Mouse (Mus musculus): Measurements from ENCODE around the gene Chst15. TPM values are rescaled to one million over a fixed set of nuclear protein-coding genes. Genes with fewer than 3 reads are reported as not detected.

Gene Chst15
- total RNA-seq, 4 experiments from 2014 or later, result 1.4 to 2.6 (median 1.8) TPM

- DNase-seq (ENCODE audit: low spot score in 2 of 2), result peak in 1 of 2 experiments; percentile 11
These were observed 14.4 kb downstream of the Chst15 start for GRCm38 (mm10) chr7:132302508-132303241.

- DNase-seq (ENCODE audit: low spot score in 2 of 2), result no peak
These were observed 17.3 kb downstream of the Chst15 start for GRCm38 (mm10) chr7:132299661-132300210.

GRCm38 (mm10) chr7:132298412-132298990, 18.5 kb downstream of the Chst15 start:
- no peak for DNase-seq (ENCODE audit: low spot score in 2 of 2)

GRCm38 (mm10) chr7:132296661-132297443, 20.2 kb downstream of the Chst15 start:
- no peak for DNase-seq (ENCODE audit: low spot score in 2 of 2)

- no peak for DNase-seq (ENCODE audit: low spot score in 2 of 2)
These were observed 20.9 kb downstream of the Chst15 start for GRCm38 (mm10) chr7:132296132-132296531.

- no peak for DNase-seq (ENCODE audit: low spot score in 2 of 2)
These were observed 29.7 kb downstream of the Chst15 start for GRCm38 (mm10) chr7:132287340-132287664.

GRCm38 (mm10) chr7:132286630-132287339, 30.2 kb downstream of the Chst15 start:
- DNase-seq (ENCODE audit: low spot score in 2 of 2), result no peak

GRCm38 (mm10) chr7:132284795-132285194, 32.2 kb downstream of the Chst15 start:
- DNase-seq (ENCODE audit: low spot score in 2 of 2), result no peak

GRCm38 (mm10) chr7:132284048-132284737, 32.8 kb downstream of the Chst15 start:
- DNase-seq (ENCODE audit: low spot score in 2 of 2), result no peak

GRCm38 (mm10) chr7:132282576-132282975, 34.5 kb downstream of the Chst15 start:
- no peak for DNase-seq (ENCODE audit: low spot score in 2 of 2)

GRCm38 (mm10) chr7:132282161-132282560, 34.9 kb downstream of the Chst15 start:
- DNase-seq (ENCODE audit: low spot score in 2 of 2), result no peak

- DNase-seq (ENCODE audit: low spot score in 2 of 2), result no peak
These were observed 35.3 kb downstream of the Chst15 start for GRCm38 (mm10) chr7:132281753-132282152.

GRCm38 (mm10) chr7:132278658-132279057, 38.4 kb downstream of the Chst15 start:
- DNase-seq (ENCODE audit: low spot score in 2 of 2), result no peak

GRCm38 (mm10) chr7:132276287-132276686, 40.7 kb downstream of the Chst15 start:
- DNase-seq (ENCODE audit: low spot score in 2 of 2), result no peak

- no peak for DNase-seq (ENCODE audit: low spot score in 2 of 2)
These were observed 43.1 kb downstream of the Chst15 start for GRCm38 (mm10) chr7:132273741-132274513.

GRCm38 (mm10) chr7:132272984-132273383, 44.0 kb downstream of the Chst15 start:
- no peak for DNase-seq (ENCODE audit: low spot score in 2 of 2)

GRCm38 (mm10) chr7:132270364-132270763, 46.7 kb downstream of the Chst15 start:
- DNase-seq (ENCODE audit: low spot score in 2 of 2), result no peak

GRCm38 (mm10) chr7:132269661-132270060, 47.4 kb downstream of the Chst15 start:
- no peak for DNase-seq (ENCODE audit: low spot score in 2 of 2)

GRCm38 (mm10) chr7:132267721-132268498, 49.1 kb downstream of the Chst15 start:
- DNase-seq (ENCODE audit: low spot score in 2 of 2), result no peak

Measured in gastrocnemius, adult 8-10 months (tissue).